ENCODE assay signal across 8 mouse cellular contexts in genomic region chr13:21158785-21159474, GRCm38 (mm10). TPM values are rescaled to one million over a fixed set of nuclear protein-coding genes. Genes with fewer than 3 reads are reported as not detected.
DNase-seq lines count a peak whose midpoint lies in the region; ATAC-seq and TF ChIP-seq lines count a peak whose summit lies in the region.

No protein-coding gene starts in this region.

- WGBS in heart, embryonic 15.5 days, result under 1% methylated on average over 19 of the region's 19 CpGs
- WGBS in lung, adult 2 months, result 2% methylated on average over 19 of the region's 19 CpGs
- WGBS in neural tube, embryonic 15.5 days, result under 1% methylated on average over 19 of the region's 19 CpGs

- TF ChIP-seq CTCF in CH12.LX (conservative IDR thresholded peaks at IDR 0.05 in 1 of 2, IDR thresholded peaks at IDR 0.05 in 1 of 2; ENCODE audit: low read depth in 2 of 2, low read length in 2 of 2), result peak; percentile 87 to 92
- TF ChIP-seq CTCF in brain, embryonic 14.5 days (IDR thresholded peaks at IDR 0.05; ENCODE audit: borderline replicate concordance, extremely low read depth, insufficient read depth, insufficient read length), result peak; percentile 89
- TF ChIP-seq CTCF in lung, adult 2 months (IDR thresholded peaks at IDR 0.05; ENCODE audit: insufficient read depth, low read length), result peak; percentile 75

- no peak overlapping the region for H3K27ac ChIP-seq in CH12.LX (ENCODE audit: insufficient read depth, low read depth)
- H3K27ac ChIP-seq in heart, embryonic 15.5 days, result peak overlapping the region; percentile 63
- H3K27ac ChIP-seq in neural tube, embryonic 15.5 days (replicated peaks), result no peak overlapping the region

- H3K27me3 ChIP-seq in CH12.LX (replicated peaks), result peaks cover 18% of the 10 kb centered on the region
- H3K27me3 ChIP-seq in erythroblast, embryonic 14.5 days (ENCODE audit: control insufficient read depth), result peaks cover 55% of the 10 kb centered on the region
- no peaks in the 10 kb centered on the region for H3K27me3 ChIP-seq in heart, embryonic 15.5 days
- H3K27me3 ChIP-seq in neural tube, embryonic 15.5 days (replicated peaks), result no peaks in the 10 kb centered on the region

- in situ Hi-C loops in CH12.LX (cut with MboI; ENCODE audit: low pct_ligation_motif_present, low pct_unique_long_range_greater_than_20kb, low sequenced_read_pairs), result loop anchor here (25.0 kb wide), 3 partner anchors 222 to 1047 kb away; no protein-coding TSS in a partner anchor

- TF ChIP-seq POLR2A in CH12.LX (IDR thresholded peaks at IDR 0.05; ENCODE audit: low read depth, low read length), result no peak
- no peak for TF ChIP-seq POLR2A in brain, embryonic 14.5 days (IDR thresholded peaks at IDR 0.05; ENCODE audit: borderline replicate concordance, extremely low read depth, insufficient read depth, insufficient read length, poor library complexity, severe bottlenecking)
- no peak for TF ChIP-seq POLR2A in lung, adult 2 months (IDR thresholded peaks at IDR 0.05; ENCODE audit: borderline replicate concordance, extremely low read depth, low read depth, low read length)

- H3K9ac ChIP-seq in CH12.LX (ENCODE audit: insufficient read depth, low read depth), result peak overlapping the region; percentile 68; the same call in 1 of the 2 replicates
- H3K9ac ChIP-seq in heart, embryonic 15.5 days, result peak overlapping the region; percentile 67
- peak overlapping the region; percentile 48 for H3K9ac ChIP-seq in neural tube, embryonic 15.5 days (replicated peaks)

- peak; percentile 90 for DNase-seq in CH12.LX (ENCODE audit: extremely low read depth)
- DNase-seq in brain, embryonic 14.5 days (ENCODE audit: low read depth), result peak; percentile 95
- DNase-seq in kidney, postnatal 25 days, result peak; percentile 89 to 95
- DNase-seq in lung, adult 2 months, result peak; percentile 84
- peak; percentile 54 to 67 for DNase-seq in thymus, adult 18-20 months

- TF ChIP-seq RAD21 in CH12.LX (IDR thresholded peaks at IDR 0.05; ENCODE audit: low read depth, low read length), result peak; percentile 85

- peak overlapping the region; percentile 100 for H3K4me2 ChIP-seq in CH12.LX (ENCODE audit: insufficient read depth, low read depth, poor library complexity, severe bottlenecking)
- peak overlapping the region; percentile 93 for H3K4me2 ChIP-seq in heart, embryonic 15.5 days
- peak overlapping the region; percentile 92 for H3K4me2 ChIP-seq in neural tube, embryonic 15.5 days

- no peaks in the 10 kb centered on the region for H3K79me2 ChIP-seq in CH12.LX (replicated peaks; ENCODE audit: control insufficient read depth, extremely low read depth, insufficient read depth, poor library complexity, severe bottlenecking)

- H3K9me3 ChIP-seq in CH12.LX (replicated peaks; ENCODE audit: low read length), result no peaks in the 10 kb centered on the region
- no peaks in the 10 kb centered on the region for H3K9me3 ChIP-seq in erythroblast, embryonic 14.5 days (ENCODE audit: control insufficient read depth, low read length)
- H3K9me3 ChIP-seq in heart, embryonic 15.5 days (replicated peaks), result no peaks in the 10 kb centered on the region
- H3K9me3 ChIP-seq in neural tube, embryonic 15.5 days (replicated peaks), result no peaks in the 10 kb centered on the region

- ATAC-seq in heart, embryonic 15.5 days (replicated peaks; ENCODE audit: insufficient number of reproducible peaks, insufficient read depth, low FRiP score, low read depth), result 0 out of 2 replicates have a peak, but pooled peaks have one; percentile 47
- ATAC-seq in neural tube, embryonic 15.5 days (ENCODE audit: low FRiP score), result peak; percentile 50

- dilution Hi-C loops in CH12.LX (cut with MboI; ENCODE audit: extremely low pct_ligation_motif_present, extremely low pct_unique_long_range_greater_than_20kb, low sequenced_read_pairs), result no loop called here

- H3K4me3 ChIP-seq in CH12.LX (replicated peaks in 1 of 3; ENCODE audit: low read depth in 2 of 3, low read length in 2 of 3, poor library complexity in 1 of 3), result peak overlapping the region; percentile 65 to 67 (median 67)
- peak overlapping the region; percentile 75 for H3K4me3 ChIP-seq in erythroblast, embryonic 14.5 days (replicated peaks)
- H3K4me3 ChIP-seq in heart, embryonic 15.5 days, result peak overlapping the region; percentile 82
- peak overlapping the region; percentile 72 for H3K4me3 ChIP-seq in lung, adult 2 months (replicated peaks; ENCODE audit: extremely low read depth, low read depth, low read length)
- peak overlapping the region; percentile 71 for H3K4me3 ChIP-seq in neural tube, embryonic 15.5 days (replicated peaks)

- no peaks in the 10 kb centered on the region; a peak in 1 of 4 replicates for H3K4me1 ChIP-seq in CH12.LX (ENCODE audit: control insufficient read depth in 1 of 2, insufficient read depth in 2 of 2)
- H3K4me1 ChIP-seq in erythroblast, embryonic 14.5 days (ENCODE audit: control insufficient read depth), result peaks cover 32% of the 10 kb centered on the region
- 0 out of 2 replicates have a peak, but pooled peaks cover 7% of the 10 kb centered on the region for H3K4me1 ChIP-seq in heart, embryonic 15.5 days (replicated peaks)
- H3K4me1 ChIP-seq in lung, adult 2 months (ENCODE audit: control insufficient read depth, insufficient read depth, low read length), result no peaks in the 10 kb centered on the region
- H3K4me1 ChIP-seq in neural tube, embryonic 15.5 days, result peaks cover 13% of the 10 kb centered on the region

- H3K36me3 ChIP-seq in CH12.LX (replicated peaks in 1 of 2; ENCODE audit: control insufficient read depth in 1 of 2, insufficient read depth in 1 of 2, low read length in 1 of 2), result no peaks in the 10 kb centered on the region
- no peaks in the 10 kb centered on the region for H3K36me3 ChIP-seq in erythroblast, embryonic 14.5 days (ENCODE audit: control insufficient read depth)
- H3K36me3 ChIP-seq in heart, embryonic 15.5 days, result no peaks in the 10 kb centered on the region
- H3K36me3 ChIP-seq in neural tube, embryonic 15.5 days, result no peaks in the 10 kb centered on the region

- TF ChIP-seq EP300 in CH12.LX (IDR thresholded peaks at IDR 0.05; ENCODE audit: low read length), result no peak

TF ChIP-seq in CH12.LX, 34 proteins besides CTCF, POLR2A, EP300 and RAD21 (continues in another document):
- TF ChIP-seq MEF2A (IDR thresholded peaks at IDR 0.05; ENCODE audit: borderline replicate concordance, low read depth, low read length) (0 out of 2 replicates have a peak, but pooled peaks have one; percentile 31), MAFK (IDR thresholded peaks at IDR 0.05; ENCODE audit: insufficient replicate concordance, low read length) (peak; percentile 98), CHD2 (IDR thresholded peaks at IDR 0.05; ENCODE audit: low read length) (no peak), ZC3H11A (IDR thresholded peaks at IDR 0.05; ENCODE audit: low read depth, low read length) (no peak), JUND (conservative IDR thresholded peaks at IDR 0.05; ENCODE audit: low read depth, low read length) (no peak), HCFC1 (IDR thresholded peaks at IDR 0.05; ENCODE audit: low read depth, low read length) (0 out of 2 replicates have a peak, but pooled peaks have one; percentile 33), KAT2A (IDR thresholded peaks at IDR 0.05; ENCODE audit: insufficient replicate concordance, low read length) (0 out of 2 replicates have a peak, but pooled peaks have one; percentile 20), GABPA (IDR thresholded peaks at IDR 0.05; ENCODE audit: insufficient replicate concordance, low read depth, low read length) (no peak), MXI1 (IDR thresholded peaks at IDR 0.05; ENCODE audit: low read depth, low read length) (peak; percentile 65; the same call in 1 of the 2 replicates), POLR2AphosphoS2 (IDR thresholded peaks at IDR 0.05; ENCODE audit: low read depth, low read length) (no peak), MYC (IDR thresholded peaks at IDR 0.05; ENCODE audit: low read depth, low read length) (no peak; the same call in 1 of the 2 replicates), IRF4 (IDR thresholded peaks at IDR 0.05; ENCODE audit: low read depth, low read length) (peak; percentile 25)

RNA-seq across cellular contexts. Expression of gene Olfr1368, which starts 13.3 kb away (rescaled TPM):
- not detected in 2 replicates for total RNA-seq in CH12.LX (2012; rRNA removed)
- not detected in 2 replicates for total RNA-seq in CH12.LX (2014; rRNA removed)
- polyA plus RNA-seq in CH12.LX (2012; ENCODE audit: insufficient read length, low read depth), result not detected in 2 replicates
- not detected in 2 replicates for polyA plus RNA-seq in brain, embryonic 14.5 days (2012; rRNA removed)
- polyA plus RNA-seq in erythroblast, embryonic 14.5 days (2012), result not detected in 2 replicates
- polyA plus RNA-seq in heart, embryonic 15.5 days (2015; fragmentation: Nextera tagmentation; extraction: Ambion mirVana), result not detected in 2 replicates
- polyA plus RNA-seq in lung, adult 2 months (2012; rRNA removed), result not detected in 2 replicates
- not detected in 2 replicates for polyA plus RNA-seq in neural tube, embryonic 15.5 days (2015; fragmentation: Nextera tagmentation; extraction: Ambion mirVana)

RNA-seq across cellular contexts. Expression of gene Trim27, which starts 20.3 kb away (rescaled TPM):
- total RNA-seq in CH12.LX (2012; rRNA removed) (146 and 176 TPM in 2 replicates), CH12.LX (2014; rRNA removed) (134 and 141 TPM in 2 replicates)
- 185 and 198 TPM in 2 replicates for polyA plus RNA-seq in CH12.LX (2012; ENCODE audit: insufficient read length, low read depth)
- polyA plus RNA-seq in brain, embryonic 14.5 days (2012; rRNA removed), result 67.8 and 78.2 TPM in 2 replicates
- polyA plus RNA-seq in erythroblast, embryonic 14.5 days (2012), result 7.6 and 8.7 TPM in 2 replicates
- 61.4 and 84.7 TPM in 2 replicates for polyA plus RNA-seq in heart, embryonic 15.5 days (2015; fragmentation: Nextera tagmentation; extraction: Ambion mirVana)
- 34.8 and 53.5 TPM in 2 replicates for polyA plus RNA-seq in lung, adult 2 months (2012; rRNA removed)
- 76.1 and 94.7 TPM in 2 replicates for polyA plus RNA-seq in neural tube, embryonic 15.5 days (2015; fragmentation: Nextera tagmentation; extraction: Ambion mirVana)

RNA-seq across cellular contexts. Expression of gene Olfr263, which starts 29.5 kb away (rescaled TPM):
- not detected in 2 replicates for total RNA-seq in CH12.LX (2012; rRNA removed)
- total RNA-seq in CH12.LX (2014; rRNA removed), result not detected in 2 replicates
- not detected in 2 replicates for polyA plus RNA-seq in CH12.LX (2012; ENCODE audit: insufficient read length, low read depth)
- not detected in 2 replicates for polyA plus RNA-seq in brain, embryonic 14.5 days (2012; rRNA removed)
- polyA plus RNA-seq in erythroblast, embryonic 14.5 days (2012), result not detected in 2 replicates
- not detected in 2 replicates for polyA plus RNA-seq in heart, embryonic 15.5 days (2015; fragmentation: Nextera tagmentation; extraction: Ambion mirVana)
- polyA plus RNA-seq in lung, adult 2 months (2012; rRNA removed), result not detected in 2 replicates
- polyA plus RNA-seq in neural tube, embryonic 15.5 days (2015; fragmentation: Nextera tagmentation; extraction: Ambion mirVana), result not detected in 2 replicates

RNA-seq across cellular contexts. Expression of gene Olfr1369-ps1, which starts 47.6 kb away (rescaled TPM):
- total RNA-seq in CH12.LX (2012; rRNA removed) (not detected in 2 replicates), CH12.LX (2014; rRNA removed) (not detected in 2 replicates)
- polyA plus RNA-seq in CH12.LX (2012; ENCODE audit: insufficient read length, low read depth), result 0.13 and 0.18 TPM in 2 replicates
- polyA plus RNA-seq in brain, embryonic 14.5 days (2012; rRNA removed), result not detected in 2 replicates
- not detected in 2 replicates for polyA plus RNA-seq in erythroblast, embryonic 14.5 days (2012)
- polyA plus RNA-seq in heart, embryonic 15.5 days (2015; fragmentation: Nextera tagmentation; extraction: Ambion mirVana), result 0.04 TPM in 1 of 2 replicates, not detected in the other
- not detected in 2 replicates for polyA plus RNA-seq in lung, adult 2 months (2012; rRNA removed)
- polyA plus RNA-seq in neural tube, embryonic 15.5 days (2015; fragmentation: Nextera tagmentation; extraction: Ambion mirVana), result 0.20 TPM in 1 of 2 replicates, not detected in the other
